Mouse (Mus musculus): Measurements from ENCODE around the gene Mpl.
A peak's percentile ranks its signal among the peaks of the same experiment; 100 is the strongest.

Gene Mpl

DNA sequence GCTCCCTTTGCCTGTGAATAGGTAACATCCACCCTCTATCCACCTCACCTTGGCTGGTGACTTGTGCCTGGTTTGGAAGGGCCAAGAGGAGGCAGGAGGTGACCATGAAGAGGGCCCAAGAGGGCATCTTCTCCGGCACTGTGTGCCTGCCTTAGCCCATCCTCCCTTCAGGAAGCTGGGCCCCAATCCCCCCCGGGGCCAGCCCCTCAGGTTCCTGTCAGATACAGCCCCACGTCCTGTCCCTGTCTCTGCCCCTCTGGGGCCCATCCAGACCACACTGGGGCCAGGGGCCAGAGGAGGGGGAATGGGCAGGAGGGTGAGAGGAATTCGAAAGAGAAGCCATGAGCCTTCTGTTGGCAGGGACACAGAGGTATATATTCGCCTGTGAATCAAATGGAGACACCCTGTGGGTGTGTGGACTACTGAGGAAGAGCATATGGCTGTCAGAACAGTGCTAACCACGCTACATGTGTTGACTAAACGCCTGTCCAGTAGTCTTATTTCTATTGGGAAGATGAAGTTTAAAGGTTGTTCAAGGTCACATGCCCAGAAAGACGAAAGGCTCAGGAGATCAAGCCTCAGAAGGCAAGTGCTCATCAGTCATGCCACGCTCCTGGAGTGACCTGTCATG, at the start of gene Mpl:
Gene Mpl, minus strand, starts transcription at position 169 of the 631 bp plus-strand sequence.
- no peak for DNase-seq

DNA sequence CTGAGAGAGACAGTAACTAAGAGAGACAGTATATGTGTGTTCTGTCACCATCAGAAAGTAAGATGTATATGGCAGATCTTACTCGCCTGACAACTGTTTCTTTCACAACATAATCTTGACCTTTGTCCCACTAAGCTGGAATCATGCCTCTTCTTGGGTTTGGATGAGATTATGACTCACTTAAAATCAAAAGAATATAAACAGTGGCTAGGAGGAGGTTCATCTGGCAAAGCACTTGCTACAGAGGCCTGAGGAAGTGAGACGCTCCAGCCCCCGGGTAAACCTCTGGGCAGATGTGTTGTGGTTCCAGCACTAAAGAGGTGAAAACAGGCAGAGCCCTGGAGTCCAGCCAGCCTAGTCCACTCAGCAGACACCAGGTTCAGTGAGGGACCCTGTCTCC, 48.2 kb upstream of the Mpl start:
- DNase-seq = no peak

DNA sequence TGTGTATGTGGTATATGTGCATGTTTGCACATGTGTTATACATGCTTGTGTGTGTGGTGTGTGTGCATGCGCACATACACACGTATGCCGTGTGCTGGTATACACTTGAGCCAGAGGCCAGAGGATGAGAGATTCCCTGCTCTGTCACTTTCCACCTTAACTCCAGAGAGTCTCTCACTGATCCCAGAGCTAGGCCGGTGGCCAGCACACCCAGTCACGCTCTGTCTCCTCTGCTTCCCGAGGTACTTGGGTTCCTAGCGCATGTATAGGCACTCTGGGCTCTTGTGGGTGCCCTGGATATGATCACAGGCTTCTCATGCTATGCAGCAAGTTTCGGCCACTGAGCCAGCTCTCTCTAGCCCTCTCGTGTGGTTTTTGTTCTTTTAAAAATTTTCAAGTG, 43.5 kb upstream of the Mpl start:
- DNase-seq = no peak

DNA sequence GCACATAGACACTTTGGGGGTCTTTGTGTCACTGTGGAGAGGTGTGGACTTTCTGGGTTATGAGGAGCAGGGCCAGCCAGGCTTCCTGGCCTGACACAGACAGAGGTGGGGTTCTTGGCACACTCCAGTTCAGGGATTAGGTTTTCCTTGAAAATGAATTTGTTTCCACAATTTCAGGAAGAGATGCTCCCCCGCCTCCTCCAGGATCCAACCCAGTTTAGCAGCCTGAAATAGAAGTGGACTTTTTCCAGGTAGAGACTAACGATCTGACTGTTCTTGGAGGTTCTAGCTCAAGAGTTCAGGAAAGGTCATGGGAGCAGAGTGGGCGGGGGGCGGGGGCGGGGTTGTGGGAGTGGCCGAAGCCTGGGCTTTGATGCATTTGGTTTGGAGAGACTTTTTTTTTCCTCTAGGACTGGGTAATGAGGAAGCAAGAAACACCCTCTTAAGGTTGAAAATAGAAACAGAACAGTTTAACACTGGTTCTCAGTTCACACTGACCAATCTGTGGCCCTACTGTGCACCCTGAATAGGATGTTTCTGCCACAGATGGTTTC, 42.9 kb upstream of the Mpl start:
- DNase-seq = no peak

DNA sequence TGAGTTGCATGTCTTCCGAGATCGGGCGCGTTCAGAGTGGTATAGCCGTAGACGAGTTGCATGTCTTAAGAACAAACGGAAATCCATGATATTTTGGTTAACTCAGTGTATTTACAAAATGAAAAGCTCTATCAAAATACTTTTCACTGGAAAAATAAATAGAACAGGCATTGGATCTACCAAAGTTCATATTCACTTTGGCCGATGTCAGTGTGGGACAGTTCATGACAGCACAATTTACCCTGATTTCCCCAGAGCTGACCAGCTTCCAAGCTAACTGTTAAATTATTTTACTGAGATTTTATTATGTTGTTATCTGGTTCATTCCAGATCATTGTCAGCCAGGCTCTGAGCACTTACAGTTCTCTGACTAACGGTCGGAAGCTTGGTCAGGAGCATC, 33.1 kb upstream of the Mpl start:
- no peak for DNase-seq

DNA sequence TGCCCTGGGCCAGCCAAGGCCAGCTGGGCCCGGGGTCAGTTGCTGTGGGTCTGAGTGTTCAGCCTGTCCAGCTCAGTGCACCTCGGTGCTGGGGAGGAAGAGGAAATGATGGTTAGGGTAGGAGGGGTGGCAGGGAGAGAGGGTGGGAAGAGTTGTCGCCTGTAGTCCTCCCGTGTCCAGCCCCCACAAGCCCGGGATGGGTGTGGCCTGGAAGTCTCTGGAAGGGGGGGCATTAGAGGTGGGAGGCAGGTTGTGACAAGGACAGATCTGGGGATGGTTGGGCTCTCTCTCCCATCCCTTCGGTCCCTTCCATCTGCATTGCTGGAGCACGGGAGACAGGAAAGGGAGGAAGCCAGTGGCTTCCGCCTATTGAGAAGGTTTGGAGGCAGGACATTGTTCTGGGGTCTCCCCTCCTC, 32.4 kb upstream of the Mpl start, which contains the start of gene Tie1:
Gene Tie1, minus strand, starts transcription at position 345 of the 416 bp plus-strand sequence.
- no peak for DNase-seq

DNA sequence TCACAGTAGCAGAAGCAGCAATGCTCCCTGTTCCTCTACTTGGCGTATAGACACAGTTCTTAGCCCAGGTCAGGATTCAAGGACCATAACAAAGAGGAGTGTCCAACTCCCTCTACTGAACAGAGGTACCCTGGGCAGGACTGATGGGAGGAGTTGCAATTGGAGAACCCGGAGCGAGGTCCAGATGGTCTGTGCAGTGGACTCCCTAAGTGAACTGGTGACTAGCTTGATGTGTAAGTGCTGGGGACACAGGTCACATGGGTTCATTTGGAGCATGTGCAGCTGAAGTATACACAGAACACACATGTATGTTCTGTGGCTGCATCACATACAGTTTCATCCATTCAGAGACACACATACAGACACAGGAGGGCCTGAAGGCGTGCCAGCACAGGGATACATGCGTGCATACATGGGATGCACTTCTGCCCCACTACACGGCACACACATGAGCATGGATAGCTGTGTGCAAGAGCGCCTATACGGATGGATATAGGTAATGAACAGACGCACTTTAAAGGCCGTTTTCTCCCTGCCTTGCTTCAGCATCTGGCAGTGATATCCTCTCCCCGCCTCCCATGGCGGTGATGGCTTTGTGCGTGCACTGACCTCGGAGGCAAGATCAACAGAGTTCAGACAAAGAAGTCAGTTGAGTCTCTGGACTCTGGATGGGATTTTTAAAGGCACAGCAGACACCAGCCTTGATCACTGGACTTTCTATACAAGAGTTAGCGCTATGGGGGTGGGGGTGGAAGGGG, 19.6 kb upstream of the Mpl start:
- no peak for DNase-seq

DNA sequence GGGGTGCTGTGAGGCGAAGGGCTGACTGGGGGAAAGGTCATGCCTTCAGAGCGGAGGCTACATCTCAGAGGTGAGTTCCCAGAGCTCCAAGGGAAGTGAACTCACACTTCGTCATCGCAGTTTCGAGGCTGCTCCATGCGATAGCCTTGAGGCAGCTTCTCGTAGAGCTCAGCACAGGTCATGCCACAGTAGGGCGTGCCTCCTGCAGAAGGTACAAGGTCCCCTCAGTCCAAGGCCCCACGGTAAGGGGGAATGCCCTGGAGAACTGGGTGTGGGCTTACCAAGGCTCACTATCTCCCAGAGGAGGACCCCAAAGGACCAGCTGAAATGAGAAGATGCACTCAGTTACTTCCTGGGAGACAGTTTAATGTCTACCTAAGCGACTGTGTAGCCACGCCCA, 15.4 kb upstream of the Mpl start:
- DNase-seq = no peak

DNA sequence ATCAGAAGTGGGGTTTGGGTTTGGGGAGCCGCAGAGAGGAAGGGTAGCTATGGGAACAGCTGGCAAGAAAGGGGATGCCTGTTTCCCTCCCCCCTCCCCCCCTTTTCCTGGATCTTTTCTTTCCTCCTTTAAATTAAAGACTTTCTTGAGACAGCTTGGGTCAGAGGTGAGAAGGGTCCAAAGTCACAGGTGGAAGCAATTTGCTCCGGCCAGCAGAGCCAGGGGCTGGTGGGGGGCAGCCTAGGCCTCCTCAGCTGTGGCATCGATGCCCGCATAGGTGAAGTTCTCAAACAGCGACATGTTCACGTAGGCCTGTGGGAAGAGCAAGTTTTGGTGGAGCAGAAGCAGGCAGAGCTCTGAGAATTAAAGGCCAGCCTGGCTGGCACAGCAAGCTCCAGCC, 14.0 kb upstream of the Mpl start:
- no peak for DNase-seq

DNA sequence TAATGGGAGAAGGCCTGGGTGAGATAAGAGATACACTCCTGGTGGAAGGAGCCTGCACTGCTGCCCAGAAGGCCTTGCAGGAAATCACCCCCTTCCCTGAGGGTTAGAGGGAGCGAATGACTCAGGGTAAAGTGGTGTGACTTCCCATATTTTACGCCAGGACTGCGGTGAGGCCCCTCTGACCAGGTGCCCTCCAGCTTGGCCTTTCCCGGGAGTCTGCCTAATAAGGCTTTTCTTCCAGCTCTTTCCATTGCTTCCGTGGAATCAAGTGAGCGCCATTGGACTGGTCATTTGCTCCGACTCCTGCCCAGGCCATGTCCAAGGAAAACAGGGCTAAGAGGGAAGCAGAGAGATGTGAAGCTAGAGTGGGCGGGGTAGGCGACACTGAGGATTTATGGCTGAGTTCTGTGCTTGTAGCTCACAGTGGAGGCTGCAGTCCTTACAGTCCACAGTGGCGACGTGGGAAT, 8.4 kb upstream of the Mpl start:
- DNase-seq = no peak

DNA sequence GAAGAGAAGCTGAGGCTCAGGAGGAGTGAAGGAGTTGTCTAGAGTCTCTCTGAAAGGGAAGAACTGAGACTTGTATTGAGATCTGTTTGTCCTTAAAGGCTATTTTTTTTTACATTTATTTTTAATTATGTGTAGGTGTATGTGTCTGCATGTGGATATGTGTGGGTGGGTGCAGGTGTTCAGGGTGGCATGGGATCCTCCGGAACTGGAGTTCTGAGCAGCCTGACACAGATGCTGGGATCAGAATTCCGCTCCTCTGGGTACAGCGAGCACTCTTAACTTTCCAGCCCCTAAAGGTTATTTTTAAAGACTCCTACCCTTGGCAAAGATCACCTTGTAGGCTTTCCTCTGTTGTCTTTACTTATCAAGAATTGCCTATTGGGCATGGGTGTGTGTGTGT, 7.6 kb upstream of the Mpl start:
- no peak for DNase-seq

DNA sequence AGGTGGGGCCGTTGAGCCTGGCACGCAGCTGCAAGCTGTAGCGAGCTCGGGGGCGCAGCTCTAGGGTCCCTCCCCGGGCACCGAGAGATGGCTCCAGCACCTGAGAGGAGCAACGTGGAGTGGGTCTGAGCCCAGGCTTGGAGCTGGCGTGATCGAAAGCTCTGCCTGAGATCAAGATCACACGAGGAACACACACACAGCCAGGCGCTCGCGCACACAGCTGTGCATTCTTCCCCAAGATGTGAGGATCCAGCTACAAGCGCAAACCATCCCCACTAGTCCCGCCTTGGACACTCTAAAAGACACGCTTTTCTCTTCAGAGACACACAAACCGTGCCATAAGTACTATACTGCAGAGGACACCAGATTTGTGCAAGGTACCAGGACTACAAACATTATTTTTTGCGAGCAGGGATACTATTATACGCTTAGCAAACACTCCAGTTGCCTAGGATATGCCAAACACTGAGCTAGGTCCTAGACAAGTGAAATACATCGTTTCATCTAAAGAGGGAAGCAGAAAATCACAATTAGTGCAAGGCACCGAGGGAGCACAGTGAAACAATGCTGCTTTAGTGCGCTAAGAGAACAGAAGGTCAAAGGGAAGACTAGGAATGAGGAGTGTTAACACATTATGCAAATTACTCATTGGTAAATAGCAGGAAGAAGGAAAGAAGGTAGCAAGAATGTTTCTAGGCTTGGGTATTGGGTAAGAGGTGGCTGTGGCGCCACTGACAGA, 10.7 kb downstream of the Mpl start:
- DNase-seq = no peak

DNA sequence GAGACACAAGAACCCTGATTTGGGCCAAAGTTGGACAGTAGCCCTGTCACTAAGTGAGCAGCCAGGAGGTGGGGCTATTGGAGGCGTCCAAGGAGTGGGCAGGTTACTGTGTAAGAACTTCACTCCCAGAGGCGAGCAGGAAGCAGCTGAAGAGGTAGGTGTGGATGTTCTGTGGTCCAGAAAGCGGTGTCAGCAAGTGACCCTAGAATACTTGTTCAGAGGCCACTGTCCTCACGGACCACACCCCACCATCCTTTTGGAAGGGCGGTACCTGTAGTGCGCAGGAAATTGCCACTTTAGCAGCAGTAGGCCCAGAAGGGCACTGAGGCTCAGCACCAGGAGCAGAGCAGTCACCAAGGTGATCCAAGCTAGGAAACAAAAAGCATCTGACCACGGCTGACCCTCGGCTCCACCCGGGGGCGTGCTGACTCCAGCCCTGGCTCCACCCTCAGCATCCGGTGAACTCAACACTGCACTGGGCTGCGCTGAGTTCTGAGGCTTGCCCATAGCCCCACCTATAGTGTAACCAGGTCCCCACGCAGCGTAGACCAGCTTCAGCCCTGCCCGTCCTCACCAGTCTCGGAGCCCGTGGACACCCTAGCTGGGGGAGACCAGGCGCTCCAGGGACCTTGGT, 11.4 kb downstream of the Mpl start:
- peak in 1 of 2 experiments; percentile 19 for DNase-seq

DNA sequence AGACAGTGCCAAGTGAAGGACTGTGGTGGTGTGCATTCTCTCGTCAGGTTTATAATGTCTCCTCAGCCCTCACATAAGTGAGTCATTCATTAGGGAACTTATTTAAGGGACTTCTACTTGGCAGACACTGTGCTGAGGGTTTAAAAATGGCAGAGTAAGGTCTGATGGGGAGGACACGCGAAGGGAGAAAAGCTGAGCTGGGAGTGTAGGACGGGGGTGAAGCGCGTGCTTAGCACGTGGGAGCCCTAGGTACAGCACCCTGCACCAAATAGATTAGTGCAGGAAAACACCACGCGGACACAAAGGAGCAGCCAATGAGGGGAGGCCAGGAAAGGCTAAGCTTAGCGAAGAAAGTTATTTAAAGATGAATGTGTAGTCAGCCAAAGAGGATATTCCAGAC, 12.2 kb downstream of the Mpl start:
- no peak for DNase-seq

DNA sequence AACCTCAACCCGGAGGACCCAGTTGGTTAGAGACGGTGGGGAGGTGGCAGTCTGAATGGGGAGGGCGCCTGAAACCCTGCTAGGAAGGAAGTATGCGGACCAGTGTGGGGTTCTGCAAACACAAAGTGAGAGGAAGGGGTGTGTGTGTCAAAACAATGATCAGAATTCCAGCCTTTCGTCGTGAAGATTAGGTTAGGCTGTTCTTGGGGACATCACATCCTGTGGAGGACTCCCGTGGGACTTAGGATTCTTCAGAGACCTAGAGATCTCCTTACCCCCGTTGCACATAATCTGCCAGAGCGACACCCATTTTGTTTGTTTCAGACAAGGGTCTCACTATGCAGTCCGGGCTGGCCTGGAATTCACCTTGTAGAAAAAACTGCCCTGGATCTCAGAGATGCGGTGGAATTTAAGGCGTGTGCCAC, 19.5 kb downstream of the Mpl start:
- DNase-seq = no peak

DNA sequence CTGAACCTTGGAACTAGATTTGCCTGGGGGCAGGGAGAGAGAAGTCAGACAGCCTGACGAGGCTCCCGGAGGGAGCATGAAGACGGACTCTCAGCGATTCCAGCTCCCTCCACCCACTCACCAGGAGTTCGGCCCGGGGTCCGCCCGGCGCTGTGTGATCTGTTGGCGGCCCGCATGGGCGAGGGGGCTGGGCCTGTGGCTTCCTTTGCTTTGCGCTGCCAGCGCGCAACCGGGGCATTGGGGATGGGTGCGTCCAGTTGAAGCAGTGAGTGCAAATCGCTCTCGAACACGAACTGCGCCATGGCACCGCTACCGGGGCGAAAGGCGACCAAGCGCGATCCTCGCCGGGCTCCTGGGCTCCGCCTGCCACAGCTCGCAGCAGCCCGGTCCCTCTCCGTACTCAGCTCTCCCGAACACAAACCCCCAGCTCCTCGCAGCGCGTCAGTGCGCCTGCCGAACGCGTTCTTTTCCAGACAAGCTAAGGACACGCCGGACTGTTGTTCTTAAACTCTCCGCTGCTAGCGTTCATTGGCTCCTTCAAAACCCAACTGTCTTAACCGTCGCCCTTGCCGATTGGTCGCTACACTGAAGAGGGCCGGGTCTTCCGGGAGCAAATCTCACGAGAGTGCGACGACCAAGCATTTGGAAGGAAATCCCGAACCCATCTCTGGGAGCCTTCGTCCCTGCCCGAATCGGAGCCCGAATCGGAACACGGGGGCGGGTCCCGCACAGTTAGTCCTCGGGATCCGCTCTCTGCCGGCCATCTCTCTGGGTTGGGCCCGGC, 20.3 kb downstream of the Mpl start, which contains the start of gene Cdc20:
Gene Cdc20, minus strand, starts transcription at position 533 of the 784 bp plus-strand sequence.
- DNase-seq = peak; percentile 75 to 77

DNA sequence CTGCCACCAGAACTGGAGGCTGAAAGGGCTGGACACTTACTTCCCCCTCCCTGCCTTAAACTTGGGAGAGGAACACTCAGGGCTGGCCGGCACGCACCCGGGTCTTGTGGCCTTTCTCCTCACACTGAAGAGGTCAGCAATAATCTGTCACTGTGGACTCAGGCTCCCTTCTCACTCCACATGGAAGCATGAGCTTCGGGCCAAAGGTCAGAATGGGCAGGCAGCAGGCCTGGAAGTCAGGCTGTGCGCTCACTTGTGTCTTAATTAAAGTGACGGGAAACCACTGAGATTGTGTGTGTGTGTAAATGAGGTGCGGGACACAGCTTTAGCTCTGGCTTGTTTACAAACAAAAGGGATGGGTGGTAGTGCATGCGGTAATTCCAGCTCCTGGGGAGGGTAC, 25.0 kb downstream of the Mpl start:
- DNase-seq = no peak

DNA sequence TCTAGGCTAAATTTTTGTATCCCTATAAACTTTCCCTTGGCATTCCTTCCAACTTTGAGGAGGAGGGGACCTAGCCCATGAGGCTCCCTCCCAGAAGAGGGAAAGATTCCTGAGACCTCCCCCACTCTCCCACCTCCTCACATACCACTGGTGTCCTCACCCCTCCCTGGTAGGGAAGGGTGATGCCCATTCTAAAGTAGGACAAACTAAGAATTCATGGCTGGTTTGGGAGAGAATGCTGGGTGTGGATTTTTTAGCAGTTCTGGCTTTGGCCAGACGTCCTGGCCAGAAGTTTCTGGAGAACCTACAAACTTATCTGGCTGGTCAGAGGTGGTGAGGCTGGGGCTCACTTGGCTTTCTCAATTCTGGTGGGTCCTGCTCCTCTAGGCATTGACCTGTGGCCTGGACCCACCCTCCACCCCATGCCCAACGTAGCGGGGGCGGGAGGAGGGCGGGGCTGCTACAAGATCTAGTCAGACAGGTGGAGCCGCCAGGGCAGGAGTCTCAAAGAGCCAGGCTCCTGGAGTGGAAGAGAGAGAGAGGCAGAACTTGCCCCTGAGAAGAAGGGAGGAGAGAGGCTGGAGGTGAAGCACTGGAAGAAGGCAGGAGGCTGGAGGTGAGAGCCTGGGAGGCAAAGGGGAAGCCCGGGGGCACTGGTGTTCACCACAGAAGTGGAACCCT, 28.0 kb downstream of the Mpl start:
- no peak for DNase-seq

DNA sequence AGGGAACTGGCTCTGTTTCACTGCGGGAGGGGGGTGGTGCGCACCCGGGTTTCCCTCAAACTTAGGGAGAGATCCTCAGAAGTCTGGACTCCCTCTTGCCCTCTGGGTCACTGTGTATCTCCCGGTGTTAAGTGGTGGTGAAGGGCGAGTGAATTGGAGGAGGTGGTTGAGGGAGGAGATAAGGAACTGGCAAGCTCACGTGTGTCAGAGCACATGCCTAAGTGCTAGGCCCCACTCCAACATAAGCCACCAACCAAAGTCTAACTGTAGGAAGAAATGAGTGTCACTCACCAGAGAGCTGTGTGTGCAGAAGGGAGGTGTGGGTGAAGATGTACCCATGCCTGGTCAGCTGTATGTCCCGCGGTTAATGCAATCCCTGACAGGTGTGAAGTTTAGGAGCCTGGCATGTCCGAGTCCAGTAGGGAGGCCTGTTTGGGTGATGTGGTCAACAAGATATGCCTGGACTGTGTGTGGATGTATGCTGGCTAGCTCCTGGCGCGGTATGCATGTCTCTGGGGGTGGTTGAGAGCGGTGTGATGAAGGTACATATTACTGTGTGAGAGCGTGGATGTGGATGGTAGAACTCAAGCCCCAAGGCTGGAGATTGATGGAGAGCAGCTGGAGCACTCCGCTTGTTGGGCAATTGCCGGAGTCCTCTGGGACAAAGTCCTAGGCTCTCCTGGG, 28.6 kb downstream of the Mpl start:
- no peak for DNase-seq

DNA sequence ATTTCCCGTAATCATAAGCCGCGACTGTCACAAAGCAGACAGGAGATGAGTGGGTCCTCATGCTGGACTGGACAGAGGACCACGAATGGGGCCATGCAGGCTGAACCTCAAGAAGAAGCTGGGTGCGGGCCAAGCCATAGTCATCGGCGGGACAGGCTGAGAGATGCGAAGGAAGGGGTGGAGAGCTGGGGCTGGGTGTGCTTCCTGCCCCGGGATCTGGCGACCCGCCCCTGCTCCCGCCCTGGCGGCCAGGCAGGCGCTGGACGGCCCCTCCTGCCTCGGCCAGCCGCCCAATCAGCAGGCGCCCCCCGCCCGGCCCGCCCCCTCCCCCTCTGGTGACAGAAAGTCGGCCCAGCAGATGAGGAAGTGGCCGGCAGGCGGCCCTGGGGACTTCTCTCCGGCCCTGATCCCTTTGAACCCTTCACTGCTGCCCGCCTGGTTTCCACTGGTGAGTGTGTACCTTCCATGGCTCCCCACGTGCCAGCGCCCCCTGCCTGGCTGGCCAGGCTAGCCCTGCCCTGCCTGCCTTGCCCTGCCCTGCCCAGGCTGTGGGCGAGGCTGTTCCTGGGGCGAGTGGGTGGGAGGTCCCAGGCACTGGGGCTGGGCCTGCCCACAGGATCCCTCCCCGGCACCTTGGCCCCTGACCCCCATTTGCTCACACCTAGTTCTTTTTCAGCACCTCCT, 29.4 kb downstream of the Mpl start, which contains the start of gene Elovl1:
Gene Elovl1, plus strand, starts transcription at position 326 of the 684 bp plus-strand sequence.
- peak; percentile 62 to 76 for DNase-seq

Measured in cerebellum, postnatal 36 days (tissue).